Mouse (Mus musculus) layer of hippocampus, postnatal 36 days (tissue): ENCODE data around the gene Clmn. TPM values are rescaled to one million over a fixed set of nuclear protein-coding genes. Genes with fewer than 3 reads are reported as not detected.

ENCODE experiments used
- DNase-seq, 2 experiments: peaks; one replicate each; pipeline ENCODE4 v3.0.0; 2022
- total RNA-seq, 2 experiments: library from RNA; stranded (reverse); gene quantifications; 2 replicates each; pipeline ENCODE4 v1.2.3; 2021

Gene Clmn
- total RNA-seq, 2 experiments from 2014 or later = 91.9 to 104 TPM

GRCm38 (mm10) chr12:104812711-104813110, 52.2 kb downstream of the Clmn start:
- DNase-seq = no peak

- no peak for DNase-seq
Measured at GRCm38 (mm10) chr12:104810923-104811443, 53.9 kb downstream of the Clmn start.

GRCm38 (mm10) chr12:104808421-104809067, 56.3 kb downstream of the Clmn start:
- no peak for DNase-seq

GRCm38 (mm10) chr12:104806680-104807375, 58.0 kb downstream of the Clmn start:
- no peak for DNase-seq

GRCm38 (mm10) chr12:104801494-104802260, 63.2 kb downstream of the Clmn start:
- DNase-seq = no peak

- no peak for DNase-seq
Measured at GRCm38 (mm10) chr12:104799365-104799764, 65.5 kb downstream of the Clmn start.

- DNase-seq = no peak
Measured at GRCm38 (mm10) chr12:104797905-104798304, 67.0 kb downstream of the Clmn start.

- DNase-seq = no peak
Measured at GRCm38 (mm10) chr12:104796635-104797378, 68.1 kb downstream of the Clmn start.

- no peak for DNase-seq
Measured at GRCm38 (mm10) chr12:104794957-104795356, 69.9 kb downstream of the Clmn start.

- no peak for DNase-seq
Measured at GRCm38 (mm10) chr12:104793486-104793885, 71.4 kb downstream of the Clmn start.

GRCm38 (mm10) chr12:104777603-104778002, 87.3 kb downstream of the Clmn start:
- no peak for DNase-seq

GRCm38 (mm10) chr12:104771941-104772340, 92.9 kb downstream of the Clmn start:
- no peak for DNase-seq

- no peak for DNase-seq
Measured at GRCm38 (mm10) chr12:104769201-104769785, 95.6 kb downstream of the Clmn start.

GRCm38 (mm10) chr12:104767183-104767582, 97.7 kb downstream of the Clmn start:
- DNase-seq = no peak

- DNase-seq = no peak
Measured at GRCm38 (mm10) chr12:104765761-104766160, 99.1 kb downstream of the Clmn start.

- no peak for DNase-seq
Measured at GRCm38 (mm10) chr12:104765116-104765515, 99.8 kb downstream of the Clmn start.

GRCm38 (mm10) chr12:104763918-104764317, 101.0 kb downstream of the Clmn start:
- no peak for DNase-seq

- DNase-seq = no peak
Measured at GRCm38 (mm10) chr12:104761411-104761810, 103.5 kb downstream of the Clmn start.

- DNase-seq = no peak
Measured at GRCm38 (mm10) chr12:104758066-104758465, 106.8 kb downstream of the Clmn start.

GRCm38 (mm10) chr12:104753686-104754085, 111.2 kb downstream of the Clmn start:
- DNase-seq = no peak

GRCm38 (mm10) chr12:104751814-104752765, 112.8 kb downstream of the Clmn start, which contains the start of gene Dicer1:
Dicer1 (minus strand) TSS chr12:104751952.
- peak; percentile 98 to 99 for DNase-seq
